Mouse (Mus musculus) heart, adult 2 months (tissue): Measurements from ENCODE around the gene Traf5.

Experiments used
- CTCF ChIP-seq: fragments of 200-600 bp; IDR thresholded peaks from 2 replicates; pipeline ENCODE4 v1.8.1; 2022; ENCODE audit warnings: antibody characterized with exemption, mild to moderate bottlenecking, moderate library complexity
- EP300 ChIP-seq: fragments of 200-500 bp; IDR thresholded peaks from 2 replicates; pipeline ENCODE4 v1.6.1; 2011; ENCODE audit warnings: low read depth, low read length, control low read depth; ENCODE audit not compliant: insufficient read depth

GRCm38 (mm10) chr1:191948600-191948999 lies 143.8 kb downstream of the Traf5 start:
- TF ChIP-seq CTCF: no peak
- TF ChIP-seq EP300: no peak
